Mouse (Mus musculus): ENCODE data around the gene Nin.

- TF ChIP-seq CTCF (IDR thresholded peaks at IDR 0.05; ENCODE audit: low read depth) (no peak), EP300 (optimal IDR thresholded peaks at IDR 0.05) (no peak)
Measured at GRCm38 (mm10) chr12:70082935-70083532, 30.5 kb downstream of the Nin start.
